Mouse (Mus musculus) embryonic facial prominence, embryonic 12.5 days (tissue): ENCODE data around the gene Akap9. TPM values are rescaled to one million over a fixed set of nuclear protein-coding genes. Genes with fewer than 3 reads are reported as not detected.
A peak's percentile ranks its signal among the peaks of the same experiment; 100 is the strongest.
"Not testable (repeated sequence)": the region's sequence is repeated elsewhere in the genome, so short reads cannot be mapped to it uniquely, and the experiment has no call there.

ENCODE experiments used
- ATAC-seq: fragments of 200-750 bp; cut with Nextera tagmentation; 2 replicates; pipeline ENCODE4 v1.8.0; 2017; ENCODE audit not compliant: insufficient number of reproducible peaks, insufficient read depth, low FRiP score, low TSS enrichment
- H3K27ac ChIP-seq: fragments of 300-500 bp; sonication (generic); 2 replicates; pipeline ENCODE4 v1.5.1; 2016; ENCODE audit warnings: mild to moderate bottlenecking
- H3K27me3 ChIP-seq: fragments of 300-500 bp; sonication (generic); 2 replicates; pipeline ENCODE4 v1.6.1; 2016; ENCODE audit warnings: mild to moderate bottlenecking, moderate library complexity
- H3K36me3 ChIP-seq: fragments of 300-500 bp; sonication (generic); 2 replicates; pipeline ENCODE4 v1.6.1; 2016; ENCODE audit warnings: mild to moderate bottlenecking
- H3K4me1 ChIP-seq: fragments of 300-500 bp; sonication (generic); 2 replicates; pipeline ENCODE4 v1.6.1; 2016
- H3K4me2 ChIP-seq: fragments of 300-500 bp; sonication (generic); replicated peaks from 2 replicates; pipeline ENCODE4 v1.6.1; 2016; ENCODE audit warnings: mild to moderate bottlenecking, moderate library complexity
- H3K4me3 ChIP-seq: fragments of 300-500 bp; sonication (generic); 2 replicates; pipeline ENCODE4 v1.5.1; 2016; ENCODE audit warnings: mild to moderate bottlenecking
- H3K9ac ChIP-seq: fragments of 300-500 bp; sonication (generic); 2 replicates; pipeline ENCODE4 v1.6.1; 2016; ENCODE audit warnings: mild to moderate bottlenecking, moderate library complexity
- H3K9me3 ChIP-seq: fragments of 300-500 bp; sonication (generic); 2 replicates; pipeline ENCODE4 v1.6.1; 2016; ENCODE audit warnings: mild to moderate bottlenecking, moderate library complexity
- WGBS: fragments of 180-500 bp; shearing (Covaris S2); methylation state at CpG from one replicate; pipeline ENCODE4 v1.1.7; 2016; 5-methylcytosine and 5-hydroxymethylcytosine counted together
- polyA plus RNA-seq: library from polyadenylated mRNA; unstranded; fragments of >200 nt; fragmentation: Nextera tagmentation; extraction: Ambion mirVana; gene quantifications from 2 replicates; pipeline ENCODE4 v1.2.1, GENCODE M21; 2016

Akap9 gene
- polyA plus RNA-seq, result 158 and 178 TPM in 2 replicates

GRCm38 (mm10) chr5:3927801-3928689, at the start of gene Akap9:
Akap9 (plus strand) TSS chr5:3928054.
- peak within 1 kb of the TSS; percentile 95 for H3K9ac ChIP-seq
- H3K36me3 ChIP-seq, result no peaks in the 10 kb centered on the region
- H3K9me3 ChIP-seq, result no peaks in the 10 kb centered on the region
- peak within 1 kb of the TSS; percentile 91 for H3K4me3 ChIP-seq
- under 1% methylated on average over 72 of the region's 82 CpGs for WGBS
- H3K27me3 ChIP-seq, result no peaks in the 10 kb centered on the region
- peak within 1 kb of the TSS; percentile 73 for H3K4me2 ChIP-seq
- H3K4me1 ChIP-seq, result peaks cover 12% of the 10 kb centered on the region
- H3K27ac ChIP-seq, result peak within 1 kb of the TSS; percentile 92
- peak; percentile 83 for ATAC-seq

- not testable (repeated sequence) for H3K36me3 ChIP-seq, H3K27ac ChIP-seq, H3K4me3 ChIP-seq, H3K9ac ChIP-seq, H3K4me2 ChIP-seq, H3K9me3 ChIP-seq, ATAC-seq, H3K27me3 ChIP-seq, H3K4me1 ChIP-seq
- WGBS, result 83% methylated on average over 7 of the region's 7 CpGs
Measured at GRCm38 (mm10) chr5:3886862-3887261, 41.0 kb upstream of the Akap9 start.

DNA sequence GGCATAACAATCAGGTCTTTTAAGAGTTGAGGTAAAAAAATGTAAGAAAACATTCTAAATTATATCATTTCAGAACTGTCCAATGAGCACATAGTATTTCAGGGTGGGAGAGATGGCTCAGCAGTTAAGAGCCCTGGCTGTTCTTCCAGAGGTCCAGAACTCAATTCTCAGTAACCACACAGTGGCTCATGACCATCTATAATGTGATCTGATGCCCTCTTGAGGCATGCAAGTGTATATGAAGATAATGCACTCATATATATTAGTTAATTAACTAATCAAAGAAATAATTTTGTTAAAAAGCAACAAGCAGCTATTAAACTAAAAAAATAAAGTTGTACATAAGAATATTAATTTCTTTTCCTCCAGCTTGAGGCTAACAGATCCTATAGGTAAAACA, 38.7 kb upstream of the Akap9 start:
- Histone ChIP-seq H3K4me1 (peaks cover 2% of the 10 kb centered on the region; the same call in 1 of the 2 replicates), H3K27me3 (no peaks in the 10 kb centered on the region), H3K27ac (no peak overlapping the region), H3K4me3 (no peak overlapping the region), H3K9ac (no peak overlapping the region), H3K9me3 (no peaks in the 10 kb centered on the region), H3K4me2 (no peak overlapping the region), H3K36me3 (no peaks in the 10 kb centered on the region)
- no peak for ATAC-seq

GRCm38 (mm10) chr5:3893459-3894293, 34.2 kb upstream of the Akap9 start, which contains the start of gene Mterf1a:
Mterf1a (minus strand) TSS chr5:3893933.
- Histone ChIP-seq H3K9ac (peak within 1 kb of the TSS; percentile 33), H3K4me2 (peak within 1 kb of the TSS; percentile 63), H3K4me3 (peak within 1 kb of the TSS; percentile 42)
- not testable (repeated sequence) for H3K9me3 ChIP-seq, H3K27ac ChIP-seq, H3K27me3 ChIP-seq, H3K4me1 ChIP-seq, H3K36me3 ChIP-seq
- peak; percentile 97 for ATAC-seq
- 0% methylated on average over 9 of the region's 47 CpGs for WGBS

GRCm38 (mm10) chr5:3894294-3894619, 33.6 kb upstream of the Akap9 start:
- H3K27me3 ChIP-seq, result not testable (repeated sequence)

GRCm38 (mm10) chr5:3905471-3905870, 22.4 kb upstream of the Akap9 start:
- Histone ChIP-seq H3K4me2 (no peak overlapping the region), H3K9ac (no peak overlapping the region), H3K9me3 (no peaks in the 10 kb centered on the region), H3K27me3 (no peaks in the 10 kb centered on the region), H3K36me3 (no peaks in the 10 kb centered on the region), H3K27ac (no peak overlapping the region), H3K4me1 (no peaks in the 10 kb centered on the region), H3K4me3 (no peak overlapping the region)
- 67% methylated on average over 2 of the region's 2 CpGs for WGBS
- ATAC-seq, result no peak

More at GRCm38 (mm10) chr5:3894294-3894619, 33.6 kb upstream of the Akap9 start:
- H3K4me3 ChIP-seq, H3K9me3 ChIP-seq, H3K4me1 ChIP-seq, H3K27ac ChIP-seq, ATAC-seq, H3K36me3 ChIP-seq, H3K4me2 ChIP-seq, H3K9ac ChIP-seq: not testable (repeated sequence)
- 95% methylated on average over 4 of the region's 4 CpGs for WGBS

DNA sequence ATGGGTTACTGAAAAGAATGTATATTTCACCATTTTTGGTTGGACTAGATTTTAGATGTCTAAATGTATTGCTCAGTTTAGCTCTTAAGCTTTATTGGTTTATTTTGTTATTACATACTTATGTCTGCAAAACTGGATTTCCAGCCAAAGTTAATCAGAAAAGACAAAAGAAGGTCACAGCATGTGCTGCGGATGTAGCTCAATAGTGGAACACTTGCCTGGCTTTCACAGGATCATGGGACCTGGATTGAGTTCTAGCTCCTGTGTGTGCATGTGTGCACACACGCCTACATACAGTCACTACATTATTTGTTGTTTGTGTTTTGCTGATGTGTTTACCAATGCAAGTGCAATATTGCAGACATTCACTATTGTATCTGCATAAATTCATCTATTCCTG, 5.5 kb upstream of the Akap9 start:
- no peak overlapping the region for H3K27ac ChIP-seq
- WGBS, result 93% methylated on average over 2 of the region's 2 CpGs
- ATAC-seq, result no peak
- no peaks in the 10 kb centered on the region for H3K9me3 ChIP-seq
- H3K4me1 ChIP-seq, result no peaks in the 10 kb centered on the region
- no peak overlapping the region for H3K4me3 ChIP-seq
- H3K9ac ChIP-seq, result no peak overlapping the region
- no peak overlapping the region for H3K4me2 ChIP-seq
- H3K36me3 ChIP-seq, result no peaks in the 10 kb centered on the region
- H3K27me3 ChIP-seq, result no peaks in the 10 kb centered on the region

DNA sequence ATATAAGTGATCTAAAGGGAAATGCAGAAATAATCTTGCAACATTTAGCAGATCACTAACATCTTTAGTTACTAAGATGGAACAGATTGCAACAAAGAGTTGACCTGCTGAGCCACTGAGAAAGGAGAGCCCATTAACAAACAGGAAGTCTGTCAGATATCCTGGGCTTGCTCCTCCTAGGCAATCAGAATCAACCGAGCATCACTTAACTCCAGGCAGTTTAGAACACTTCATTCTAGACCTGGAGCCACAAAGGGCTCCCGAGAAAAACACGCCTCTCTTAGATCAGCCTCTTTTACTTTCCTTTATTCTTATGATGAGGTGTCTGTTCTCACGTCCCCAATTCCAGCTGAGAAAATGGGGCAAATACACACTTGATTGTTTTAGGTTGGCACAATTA, 1.2 kb upstream of the Akap9 start:
- no peak for ATAC-seq
- H3K27ac ChIP-seq, result no peak overlapping the region

DNA sequence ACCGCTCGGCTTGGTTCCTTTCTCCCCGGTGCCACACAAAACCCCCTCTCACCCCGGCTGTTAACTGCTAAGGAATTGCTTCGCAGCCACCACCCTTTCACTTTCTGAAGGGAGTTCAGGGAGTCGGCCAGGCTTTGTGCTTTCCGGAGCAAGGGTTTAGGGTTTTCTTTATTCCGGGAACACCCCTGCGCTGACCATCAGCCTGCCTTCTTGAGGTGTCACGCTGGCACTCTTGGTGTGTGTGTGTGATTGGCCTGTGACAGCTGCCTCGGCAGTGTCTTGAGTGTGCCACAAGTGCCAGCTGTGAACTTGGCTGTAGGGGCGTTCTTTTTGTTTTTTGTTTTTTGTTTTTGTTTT, 814 bp downstream of the Akap9 start:
- peak overlapping the region; percentile 73 for H3K4me2 ChIP-seq
- H3K9ac ChIP-seq, result peak overlapping the region; percentile 95
- peak overlapping the region; percentile 92 for H3K27ac ChIP-seq
- no peaks in the 10 kb centered on the region for H3K9me3 ChIP-seq
- 2% methylated on average over 12 of the region's 12 CpGs for WGBS
- H3K4me3 ChIP-seq, result peak overlapping the region; percentile 91
- no peaks in the 10 kb centered on the region for H3K27me3 ChIP-seq
- no peaks in the 10 kb centered on the region for H3K36me3 ChIP-seq
- peaks cover 12% of the 10 kb centered on the region for H3K4me1 ChIP-seq
- no peak for ATAC-seq

More for the DNA sequence above, 1.2 kb upstream of the Akap9 start:
- Histone ChIP-seq H3K36me3 (no peaks in the 10 kb centered on the region), H3K9me3 (no peaks in the 10 kb centered on the region), H3K4me3 (no peak overlapping the region), H3K4me2 (no peak overlapping the region), H3K9ac (no peak overlapping the region), H3K4me1 (peaks cover 12% of the 10 kb centered on the region), H3K27me3 (no peaks in the 10 kb centered on the region)
- whole genome bisulfite sequencing, result 41% methylated on average over 4 of the region's 4 CpGs

DNA sequence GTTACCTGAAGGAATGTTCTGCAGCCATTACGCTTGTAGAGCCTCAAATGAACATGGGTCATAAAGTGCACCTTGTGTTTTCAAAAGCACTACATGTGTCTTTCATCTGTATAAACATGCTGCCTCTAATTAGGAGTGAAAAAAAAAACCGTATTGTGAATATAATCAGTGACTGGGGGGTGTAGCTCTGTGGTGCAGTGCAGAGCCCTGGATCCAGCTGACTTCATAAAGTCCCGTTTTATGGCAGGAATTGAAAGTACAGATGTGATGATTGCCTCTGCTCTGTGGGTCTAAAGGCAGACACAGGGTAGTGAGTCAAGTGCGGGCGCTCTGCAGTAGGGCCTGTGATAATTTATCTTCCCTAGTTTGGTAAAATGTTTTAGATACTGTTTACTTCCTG, 2.9 kb downstream of the Akap9 start:
- no peak overlapping the region for H3K9ac ChIP-seq
- H3K4me1 ChIP-seq, result peaks cover 12% of the 10 kb centered on the region
- H3K4me2 ChIP-seq, result no peak overlapping the region
- ATAC-seq, result no peak
- no peak overlapping the region for H3K27ac ChIP-seq
- no peak overlapping the region for H3K4me3 ChIP-seq
- no peaks in the 10 kb centered on the region for H3K27me3 ChIP-seq
- H3K9me3 ChIP-seq, result no peaks in the 10 kb centered on the region
- WGBS, result 61% methylated on average over 5 of the region's 5 CpGs
- H3K36me3 ChIP-seq, result no peaks in the 10 kb centered on the region

GRCm38 (mm10) chr5:3931636-3932035, 3.8 kb downstream of the Akap9 start:
- no peak overlapping the region for H3K4me2 ChIP-seq
- H3K4me3 ChIP-seq, result no peak overlapping the region
- H3K27ac ChIP-seq, result no peak overlapping the region
- peaks cover 12% of the 10 kb centered on the region for H3K4me1 ChIP-seq
- no peaks in the 10 kb centered on the region for H3K9me3 ChIP-seq
- no peak for ATAC-seq
- no peak overlapping the region for H3K9ac ChIP-seq
- H3K27me3 ChIP-seq, result no peaks in the 10 kb centered on the region
- H3K36me3 ChIP-seq, result no peaks in the 10 kb centered on the region
- 85% methylated on average over 3 of the region's 3 CpGs for WGBS

DNA sequence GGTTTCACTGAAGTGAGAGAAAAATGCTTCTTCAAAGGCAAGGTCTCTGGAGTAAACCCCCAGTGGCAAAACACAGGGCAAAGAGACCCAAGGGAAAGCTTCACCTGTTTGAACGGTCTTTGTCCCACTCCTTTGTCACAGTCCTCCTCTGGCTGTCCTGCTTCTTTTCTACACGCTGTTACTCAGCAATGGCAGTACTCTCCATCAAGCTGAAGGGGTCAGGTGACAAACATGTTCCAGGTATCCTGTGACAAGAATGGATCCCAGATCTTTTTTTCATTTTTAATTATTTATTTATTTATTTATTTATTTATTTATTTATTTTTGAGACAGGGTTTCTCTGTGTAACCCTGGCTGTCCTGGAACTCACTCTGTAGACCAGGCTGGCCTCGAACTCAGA, 5.7 kb downstream of the Akap9 start:
- Histone ChIP-seq H3K27ac (no peak overlapping the region), H3K4me1 (peaks cover 12% of the 10 kb centered on the region), H3K9ac (no peak overlapping the region), H3K4me2 (no peak overlapping the region), H3K36me3 (no peaks in the 10 kb centered on the region), H3K4me3 (no peak overlapping the region), H3K27me3 (no peaks in the 10 kb centered on the region), H3K9me3 (no peaks in the 10 kb centered on the region)
- WGBS, result 95% methylated on average over 3 of the region's 3 CpGs
- no peak for ATAC-seq
